Mouse (Mus musculus): Measurements from ENCODE around the gene 2410131K14Rik. TPM values are rescaled to one million over a fixed set of nuclear protein-coding genes. Genes with fewer than 3 reads are reported as not detected.

Gene 2410131K14Rik
- polyA plus RNA-seq, 1 experiment, result 12.0 TPM

DNA sequence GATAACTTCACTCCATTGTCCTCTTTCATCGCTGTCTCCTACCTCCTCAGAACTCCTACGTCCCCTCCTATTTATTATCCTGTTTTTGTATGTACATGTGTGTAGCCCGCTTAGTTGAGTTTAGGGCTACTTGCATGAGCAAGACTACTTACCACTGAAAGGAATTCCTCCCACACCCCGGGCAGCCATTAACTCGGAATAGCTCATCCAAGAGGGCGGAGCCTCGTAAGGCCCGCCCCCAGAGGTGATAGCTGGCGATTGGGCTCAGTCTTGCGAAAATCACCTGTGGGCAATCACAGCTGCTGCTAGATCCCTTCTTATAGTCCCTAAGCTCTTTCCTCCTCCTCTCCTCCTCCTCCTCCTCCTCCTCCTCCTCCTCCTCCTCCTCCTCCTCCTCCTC, 66.2 kb downstream of the 2410131K14Rik start:
- no peak for DNase-seq (ENCODE audit: low read depth)

- DNase-seq (ENCODE audit: low read depth), result no peak
Observed at GRCm38 (mm10) chr5:118313766-118314165, 68.7 kb downstream of the 2410131K14Rik start.

Other genes with a start within 250 kb of the 2410131K14Rik start
- 3.6 and 4.1 TPM in 2 replicates for gene Tesc, start 217.5 kb upstream of the 2410131K14Rik start, polyA plus RNA-seq (2012; rRNA removed)
- gene Fbxw8, start 89.8 kb upstream of the 2410131K14Rik start, polyA plus RNA-seq (2012; rRNA removed), result 65.2 and 80.7 TPM in 2 replicates
- 0.08 and 0.16 TPM in 2 replicates for gene Hrk, start 80.6 kb upstream of the 2410131K14Rik start, polyA plus RNA-seq (2012; rRNA removed)
- 16.4 and 19.6 TPM in 2 replicates for gene Rnft2, start 111 bp upstream of the 2410131K14Rik start, polyA plus RNA-seq (2012; rRNA removed)

Measured in gonadal fat pad, adult 2 months (tissue).